Mouse (Mus musculus) liver, embryonic 14.5 days (tissue): ENCODE measurements around the gene Eid2. TPM values are rescaled to one million over a fixed set of nuclear protein-coding genes. Genes with fewer than 3 reads are reported as not detected.
A peak's percentile ranks its signal among the peaks of the same experiment; 100 is the strongest.

Experiments used
- ATAC-seq: fragments of 200-750 bp; cut with Nextera tagmentation; 2 replicates; pipeline ENCODE4 v1.8.0; 2017; ENCODE audit warnings: moderate number of reproducible peaks, mild to moderate bottlenecking, moderate library complexity; ENCODE audit not compliant: insufficient read depth
- DNase-seq, 3 experiments: peaks; one replicate each; pipeline ENCODE4 v3.0.0-alpha.2; 2012 to 2013; ENCODE audit warnings: low read depth in 3 of 3, low spot score in 3 of 3
- H3K27ac ChIP-seq: fragments of 300-500 bp; sonication (generic); 2 replicates; pipeline ENCODE4 v1.5.1; 2014; ENCODE audit warnings: moderate library complexity, mild to moderate bottlenecking, control low read depth, inconsistent platforms
- H3K27me3 ChIP-seq: fragments of 300-500 bp; sonication (generic); 2 replicates; pipeline ENCODE4 v1.6.1; 2014; ENCODE audit warnings: mild to moderate bottlenecking, low read length, moderate library complexity; ENCODE audit not compliant: control insufficient read depth, insufficient read depth
- H3K36me3 ChIP-seq: fragments of 300-500 bp; sonication (generic); replicated peaks from 2 replicates; pipeline ENCODE4 v1.6.1; 2014; ENCODE audit warnings: low read depth; ENCODE audit not compliant: control insufficient read depth, insufficient read depth
- H3K4me1 ChIP-seq, 2 experiments: fragments of 200-500 bp in 1 of 2; fragments of 300-500 bp in 1 of 2; sonication (generic) in 1 of 2; replicated peaks; 2 replicates each; pipeline ENCODE4 v1.6.1; 2012 to 2014; ENCODE audit warnings: antibody characterized with exemption in 1 of 2, inconsistent platforms in 1 of 2, low read length in 1 of 2; ENCODE audit not compliant: control insufficient read depth in 2 of 2, insufficient read depth in 2 of 2
- H3K4me2 ChIP-seq: fragments of 300-500 bp; sonication (generic); 2 replicates; pipeline ENCODE4 v1.6.1; 2014; ENCODE audit warnings: low read depth, mild to moderate bottlenecking, control low read depth, moderate library complexity
- H3K4me3 ChIP-seq, 2 experiments: fragments of 200-500 bp in 1 of 2; fragments of 300-500 bp in 1 of 2; sonication (generic) in 1 of 2; 2 replicates each; pipeline ENCODE4 v1.5.1; 2012 to 2014; ENCODE audit warnings: low read depth in 2 of 2, low read length in 2 of 2, mild to moderate bottlenecking in 2 of 2, control low read depth in 1 of 2, inconsistent platforms in 1 of 2, moderate library complexity in 1 of 2; ENCODE audit not compliant: insufficient read depth in 1 of 2
- H3K9ac ChIP-seq: fragments of 300-500 bp; sonication (generic); replicated peaks from 2 replicates; pipeline ENCODE4 v1.6.1; 2014; ENCODE audit warnings: mild to moderate bottlenecking, control low read depth, moderate library complexity
- H3K9me3 ChIP-seq: fragments of 300-500 bp; sonication (generic); 2 replicates; pipeline ENCODE4 v1.6.1; 2016; ENCODE audit warnings: low read length, mixed read lengths; ENCODE audit not compliant: control insufficient read depth
- CTCF ChIP-seq: IDR thresholded peaks from 2 replicates; pipeline ENCODE4 v1.5.1; 2016; ENCODE audit warnings: antibody characterized with exemption, low read depth, control low read depth
- EP300 ChIP-seq: IDR thresholded peaks from 2 replicates; pipeline ENCODE4 v1.6.1; 2016; ENCODE audit warnings: antibody characterized with exemption, low read depth
- WGBS: fragments of 180-500 bp; shearing (Covaris S2); extraction: QIAGEN DNeasy Blood & Tissue Kit; methylation state at CpG from one replicate; pipeline ENCODE4 v1.1.7; 2014; ENCODE audit not compliant: insufficient replicate concordance; 5-methylcytosine and 5-hydroxymethylcytosine counted together
- polyA plus RNA-seq, 2 experiments: library from polyadenylated mRNA; depleted of rRNA in 1 of 2; stranded (reverse) in 1 of 2; unstranded in 1 of 2; fragments of >200 nt; fragmentation: Nextera tagmentation in 1 of 2; extraction: Ambion mirVana in 1 of 2; gene quantifications; 2 replicates each; pipeline versions ENCODE4 v1.2.1 to v1.2.3; 2012 to 2014

Eid2 gene
- polyA plus RNA-seq, 2 experiments, result 0.38 to 2.3 TPM

- TF ChIP-seq EP300 (no peak), CTCF (0 out of 2 replicates have a peak, but pooled peaks have one; percentile 13)
- H3K9ac ChIP-seq, result no peak overlapping the region
- WGBS, result 81% methylated on average over 3 of the region's 3 CpGs
- DNase-seq (no peak), ATAC-seq (no peak)
- no peaks in the 10 kb centered on the region for H3K9me3 ChIP-seq
- H3K27me3 ChIP-seq, result no peaks in the 10 kb centered on the region
- no peak overlapping the region for H3K27ac ChIP-seq
- H3K4me1 ChIP-seq, result no peaks in the 10 kb centered on the region
- no peaks in the 10 kb centered on the region for H3K36me3 ChIP-seq
- no peak overlapping the region for H3K4me3 ChIP-seq
- no peak overlapping the region for H3K4me2 ChIP-seq
Measured at GRCm38 (mm10) chr7:28248957-28249356, 18.7 kb upstream of the Eid2 start.

GRCm38 (mm10) chr7:28251976-28252375 lies 15.7 kb upstream of the Eid2 start:
- TF ChIP-seq EP300 (no peak), CTCF (no peak)
- H3K4me3 ChIP-seq, result no peak overlapping the region
- H3K27me3 ChIP-seq, result no peaks in the 10 kb centered on the region
- no peak overlapping the region for H3K4me2 ChIP-seq
- no peaks in the 10 kb centered on the region for H3K36me3 ChIP-seq
- H3K4me1 ChIP-seq, result no peaks in the 10 kb centered on the region
- H3K9ac ChIP-seq, result no peak overlapping the region
- 0 out of 2 replicates have a peak, but pooled peaks cover 2% of the 10 kb centered on the region for H3K9me3 ChIP-seq
- WGBS, result 78% methylated on average over 17 of the region's 17 CpGs
- no peak overlapping the region for H3K27ac ChIP-seq
- ATAC-seq (no peak), DNase-seq (no peak)

GRCm38 (mm10) chr7:28254591-28254990 lies 13.1 kb upstream of the Eid2 start:
- H3K27ac ChIP-seq, result no peak overlapping the region
- no peak for ATAC-seq
- no peaks in the 10 kb centered on the region for H3K36me3 ChIP-seq
- no peaks in the 10 kb centered on the region for H3K27me3 ChIP-seq
- H3K9me3 ChIP-seq, result 0 out of 2 replicates have a peak, but pooled peaks cover 2% of the 10 kb centered on the region
- DNase-seq, result no peak
- no peak overlapping the region for H3K4me2 ChIP-seq
- no peak overlapping the region for H3K4me3 ChIP-seq
- H3K4me1 ChIP-seq, result no peaks in the 10 kb centered on the region
- TF ChIP-seq CTCF (no peak), EP300 (no peak)
- 32% methylated on average over 6 of the region's 6 CpGs for WGBS
- H3K9ac ChIP-seq, result no peak overlapping the region

- TF ChIP-seq CTCF, result peak; percentile 73
- no peak for TF ChIP-seq EP300
- ATAC-seq (no peak), DNase-seq (no peak)
- Histone ChIP-seq H3K27me3 (no peaks in the 10 kb centered on the region), H3K9me3 (0 out of 2 replicates have a peak, but pooled peaks cover 2% of the 10 kb centered on the region), H3K27ac (no peak overlapping the region), H3K36me3 (no peaks in the 10 kb centered on the region), H3K4me2 (no peak overlapping the region), H3K4me1 (no peaks in the 10 kb centered on the region), H3K4me3 (no peak overlapping the region), H3K9ac (no peak overlapping the region)
- 65% methylated on average over 6 of the region's 6 CpGs for WGBS
Measured at GRCm38 (mm10) chr7:28255476-28255875, 12.2 kb upstream of the Eid2 start.

- TF ChIP-seq CTCF, result no peak
- TF ChIP-seq EP300, result no peak
- ATAC-seq, result no peak
- H3K9me3 ChIP-seq, result no peaks in the 10 kb centered on the region
Measured at GRCm38 (mm10) chr7:28262861-28263260, 4.8 kb upstream of the Eid2 start.

More at GRCm38 (mm10) chr7:28262861-28263260, 4.8 kb upstream of the Eid2 start:
- Histone ChIP-seq H3K4me3 (no peak overlapping the region), H3K4me2 (no peak overlapping the region), H3K27me3 (peaks cover 4% of the 10 kb centered on the region), H3K27ac (no peak overlapping the region), H3K4me1 (no peaks in the 10 kb centered on the region), H3K9ac (no peak overlapping the region), H3K36me3 (no peaks in the 10 kb centered on the region)
- 32% methylated on average over 5 of the region's 5 CpGs for WGBS
- no peak for DNase-seq
